Mouse (Mus musculus) heart, adult 2 months (tissue): ENCODE results near the gene Gm20696. TPM values are rescaled to one million over a fixed set of nuclear protein-coding genes. Genes with fewer than 3 reads are reported as not detected.

Source experiments
- DNase-seq, 2 experiments: peaks; one replicate each; pipeline ENCODE4 v3.0.0; 2021
- H3K27ac ChIP-seq: fragments of 200-600 bp; 2 replicates; pipeline ENCODE4 v1.8.1; 2022
- H3K27me3 ChIP-seq: fragments of 200-500 bp; 2 replicates; pipeline ENCODE4 v1.6.1; 2012; ENCODE audit warnings: mild to moderate bottlenecking, low read length, inconsistent platforms, mixed read lengths; ENCODE audit not compliant: control insufficient read depth, insufficient read depth
- H3K36me3 ChIP-seq: fragments of 200-500 bp; 2 replicates; pipeline ENCODE4 v1.6.1; 2012; ENCODE audit warnings: low read length, inconsistent platforms; ENCODE audit not compliant: control insufficient read depth, insufficient read depth
- H3K4me1 ChIP-seq: fragments of 200-500 bp; 2 replicates; pipeline ENCODE4 v1.6.1; 2011; ENCODE audit warnings: low read length; ENCODE audit not compliant: control insufficient read depth, insufficient read depth
- H3K4me3 ChIP-seq: fragments of 200-600 bp; 2 replicates; pipeline ENCODE4 v1.8.1; 2022
- H3K79me2 ChIP-seq: fragments of 200-500 bp; replicated peaks from 2 replicates; pipeline ENCODE4 v1.6.1; 2012; ENCODE audit warnings: mild to moderate bottlenecking, inconsistent platforms, low read length, moderate library complexity, mixed read lengths; ENCODE audit not compliant: control insufficient read depth, insufficient read depth
- H3K9ac ChIP-seq: fragments of 200-500 bp; 2 replicates; pipeline ENCODE4 v1.6.1; 2012; ENCODE audit warnings: low read depth, mild to moderate bottlenecking, control low read depth, inconsistent platforms, low read length, mixed read lengths
- CTCF ChIP-seq: fragments of 200-600 bp; IDR thresholded peaks from 2 replicates; pipeline ENCODE4 v1.8.1; 2022; ENCODE audit warnings: antibody characterized with exemption, mild to moderate bottlenecking, moderate library complexity
- EP300 ChIP-seq: fragments of 200-500 bp; IDR thresholded peaks from 2 replicates; pipeline ENCODE4 v1.6.1; 2011; ENCODE audit warnings: low read depth, low read length, control low read depth; ENCODE audit not compliant: insufficient read depth
- POLR2A ChIP-seq: fragments of 200-500 bp; IDR thresholded peaks from 2 replicates; pipeline ENCODE4 v1.6.1; 2011; ENCODE audit warnings: mild to moderate bottlenecking, low read depth, low read length, control low read depth; ENCODE audit not compliant: insufficient read depth
- WGBS: fragments of 180-500 bp; shearing (Covaris S2); methylation state at CpG from one replicate; pipeline ENCODE4 v1.1.7; 2018; 5-methylcytosine and 5-hydroxymethylcytosine counted together
- intact Hi-C: fragments of 180-260 bp; cut with DNase I; formaldehyde crosslinking; loops from one replicate; pipeline ENCODE4 v1.15.1; 2025
- polyA plus RNA-seq: library from polyadenylated mRNA; depleted of rRNA; stranded (reverse); fragments of >200 nt; gene quantifications from 2 replicates; pipeline ENCODE4 v1.2.3, GENCODE M21; 2012
- total RNA-seq, 2 experiments: library from RNA; stranded (reverse); gene quantifications; 2 replicates each; pipeline ENCODE4 v1.2.3; 2021

The Gm20696 gene
- total and polyA plus RNA-seq, 3 experiments: 0.61 to 1.7 (median 1.4) TPM

GRCm38 (mm10) chr6:99623641-99624040 is 43.0 kb downstream of the Gm20696 start:
- intact Hi-C loops: no loop called here
- DNase-seq: no peak
- 29% methylated on average over 6 of the region's 6 CpGs for WGBS

GRCm38 (mm10) chr6:99621167-99621566 is 45.4 kb downstream of the Gm20696 start:
- Histone ChIP-seq H3K79me2 (no peaks in the 10 kb centered on the region), H3K4me3 (no peak overlapping the region), H3K36me3 (no peaks in the 10 kb centered on the region), H3K27me3 (no peaks in the 10 kb centered on the region), H3K9ac (no peak overlapping the region), H3K4me1 (no peaks in the 10 kb centered on the region), H3K27ac (no peak overlapping the region)
- TF ChIP-seq CTCF (no peak), POLR2A (no peak), EP300 (no peak)
- no peak for DNase-seq
- WGBS: 82% methylated on average over 4 of the region's 4 CpGs
- intact Hi-C loops: no loop called here

More at GRCm38 (mm10) chr6:99623641-99624040, 43.0 kb downstream of the Gm20696 start:
- TF ChIP-seq EP300 (no peak), CTCF (peak; percentile 59)
- Histone ChIP-seq H3K4me1 (no peaks in the 10 kb centered on the region), H3K27ac (no peak overlapping the region), H3K4me3 (no peak overlapping the region), H3K9ac (no peak overlapping the region), H3K79me2 (no peaks in the 10 kb centered on the region), H3K27me3 (no peaks in the 10 kb centered on the region), H3K36me3 (no peaks in the 10 kb centered on the region)

GRCm38 (mm10) chr6:99620471-99620870 is 46.1 kb downstream of the Gm20696 start:
- no peaks in the 10 kb centered on the region for H3K27me3 ChIP-seq

DNA sequence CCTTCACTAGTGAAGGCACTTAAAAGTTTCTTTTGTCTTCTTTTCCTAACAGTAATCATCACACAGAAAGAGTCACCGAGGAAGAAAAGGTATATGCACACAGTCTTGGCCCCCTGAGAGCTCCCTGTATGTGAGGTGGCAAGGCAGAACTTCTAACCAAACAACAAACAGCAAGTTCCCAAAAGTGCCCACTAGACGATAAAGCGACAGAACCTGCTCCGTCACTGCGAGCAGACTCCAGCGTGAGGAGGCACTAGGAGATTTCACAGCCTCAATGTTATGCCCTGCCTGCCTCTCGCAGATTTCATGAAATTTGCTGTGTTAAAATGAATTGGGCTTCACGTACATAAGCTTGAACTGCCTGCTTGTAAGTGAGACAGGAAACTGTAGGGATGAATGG is 46.6 kb downstream of the Gm20696 start:
- H3K79me2 ChIP-seq: no peaks in the 10 kb centered on the region
- no peaks in the 10 kb centered on the region for H3K36me3 ChIP-seq
- intact Hi-C loops: loop anchor here (10.0 kb wide), 1 partner anchor 95 kb away; the partner anchor contains the start of gene Foxp1
- no peak overlapping the region for H3K4me3 ChIP-seq
- no peaks in the 10 kb centered on the region for H3K27me3 ChIP-seq
- TF ChIP-seq CTCF (no peak), EP300 (no peak), POLR2A (no peak)
- 84% methylated on average over 8 of the region's 8 CpGs for WGBS
- DNase-seq: no peak
- no peak overlapping the region for H3K27ac ChIP-seq
- no peak overlapping the region for H3K9ac ChIP-seq
- peaks cover under 1% of the 10 kb centered on the region; the same call in 1 of the 2 replicates for H3K4me1 ChIP-seq

More at GRCm38 (mm10) chr6:99620471-99620870, 46.1 kb downstream of the Gm20696 start:
- DNase-seq: no peak
- Histone ChIP-seq H3K27ac (no peak overlapping the region), H3K79me2 (no peaks in the 10 kb centered on the region), H3K9ac (no peak overlapping the region), H3K4me3 (no peak overlapping the region), H3K4me1 (no peaks in the 10 kb centered on the region), H3K36me3 (no peaks in the 10 kb centered on the region)
- 75% methylated on average over 7 of the region's 7 CpGs for WGBS
- intact Hi-C loops: no loop called here
- TF ChIP-seq CTCF (no peak), EP300 (no peak), POLR2A (no peak)

DNA sequence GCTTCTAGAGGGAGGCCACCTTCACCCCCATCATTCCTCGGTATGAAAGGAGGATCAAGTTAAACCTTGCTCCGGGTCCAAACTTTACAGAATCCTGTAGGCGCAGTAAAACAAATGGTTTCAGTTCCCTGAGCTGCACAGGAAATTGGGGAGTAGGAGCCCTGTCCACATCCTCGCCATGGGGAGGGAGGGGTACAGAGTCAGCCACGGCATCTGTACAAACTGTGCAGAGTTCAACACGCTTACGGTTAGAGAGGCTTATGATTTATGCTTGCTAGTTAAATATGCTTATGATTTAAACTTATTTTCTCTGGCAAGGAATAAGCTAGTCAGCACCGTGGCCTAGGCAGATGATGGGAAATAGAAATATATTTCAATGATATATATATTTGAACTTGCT is 47.1 kb downstream of the Gm20696 start:
- peaks cover 3% of the 10 kb centered on the region for H3K4me1 ChIP-seq
- H3K4me3 ChIP-seq: no peak overlapping the region
- H3K27ac ChIP-seq: no peak overlapping the region
- WGBS: 46% methylated on average over 8 of the region's 8 CpGs
- no peaks in the 10 kb centered on the region for H3K27me3 ChIP-seq
- H3K9ac ChIP-seq: no peak overlapping the region
- H3K36me3 ChIP-seq: no peaks in the 10 kb centered on the region
- DNase-seq: no peak
- intact Hi-C loops: loop anchor here (10.0 kb wide), 1 partner anchor 95 kb away; the partner anchor contains the start of gene Foxp1
- no peaks in the 10 kb centered on the region for H3K79me2 ChIP-seq
- no peak for TF ChIP-seq EP300
- no peak for TF ChIP-seq POLR2A
- TF ChIP-seq CTCF: no peak

GRCm38 (mm10) chr6:99617867-99618266 is 48.7 kb downstream of the Gm20696 start:
- Histone ChIP-seq H3K79me2 (no peaks in the 10 kb centered on the region), H3K4me1 (peaks cover 3% of the 10 kb centered on the region), H3K9ac (no peak overlapping the region), H3K4me3 (no peak overlapping the region), H3K36me3 (no peaks in the 10 kb centered on the region), H3K27me3 (no peaks in the 10 kb centered on the region), H3K27ac (no peak overlapping the region)
- WGBS: 90% methylated on average over 7 of the region's 7 CpGs
- intact Hi-C loops: loop anchor here (10.0 kb wide), 1 partner anchor 93 kb away; the partner anchor contains the start of gene Foxp1
- TF ChIP-seq POLR2A (no peak), CTCF (no peak), EP300 (no peak)
- no peak for DNase-seq
